Mouse (Mus musculus) heart, embryonic 11.5 days (tissue): ENCODE data around the gene Gabrr2. TPM values are rescaled to one million over a fixed set of nuclear protein-coding genes. Genes with fewer than 3 reads are reported as not detected.

Experiments
- ATAC-seq: fragments of 200-750 bp; cut with Nextera tagmentation; replicated peaks from 2 replicates; pipeline ENCODE4 v1.8.0; 2017; ENCODE audit warnings: moderate library complexity; ENCODE audit not compliant: insufficient number of reproducible peaks, low FRiP score, low TSS enrichment
- H3K27ac ChIP-seq: fragments of 300-500 bp; sonication (generic); 2 replicates; pipeline ENCODE4 v1.5.1; 2014; ENCODE audit warnings: mild to moderate bottlenecking, low read depth, low read length
- H3K27me3 ChIP-seq: fragments of 300-500 bp; sonication (generic); 2 replicates; pipeline ENCODE4 v1.6.1; 2014; ENCODE audit warnings: mild to moderate bottlenecking, low read length, mixed read lengths; ENCODE audit not compliant: control insufficient read depth, insufficient read depth
- H3K36me3 ChIP-seq: fragments of 300-500 bp; sonication (generic); 2 replicates; pipeline ENCODE4 v1.6.1; 2014; ENCODE audit warnings: mild to moderate bottlenecking, low read length, moderate library complexity, mixed read lengths; ENCODE audit not compliant: control insufficient read depth, insufficient read depth
- H3K4me1 ChIP-seq: fragments of 300-500 bp; sonication (generic); 2 replicates; pipeline ENCODE4 v1.6.1; 2014; ENCODE audit warnings: low read length; ENCODE audit not compliant: control insufficient read depth, insufficient read depth
- H3K4me2 ChIP-seq: fragments of 300-500 bp; sonication (generic); 2 replicates; pipeline ENCODE4 v1.6.1; 2014; ENCODE audit warnings: mild to moderate bottlenecking, moderate library complexity
- H3K4me3 ChIP-seq: fragments of 300-500 bp; sonication (generic); 2 replicates; pipeline ENCODE4 v1.5.1; 2014; ENCODE audit warnings: low read depth, low read length
- H3K9ac ChIP-seq: fragments of 300-500 bp; sonication (generic); 2 replicates; pipeline ENCODE4 v1.6.1; 2014; ENCODE audit warnings: mild to moderate bottlenecking, low read depth, low read length, moderate library complexity
- H3K9me3 ChIP-seq: fragments of 300-500 bp; sonication (generic); replicated peaks from 2 replicates; pipeline ENCODE4 v1.6.1; 2016; ENCODE audit warnings: low read length; ENCODE audit not compliant: control insufficient read depth
- WGBS: fragments of 180-500 bp; shearing (Covaris S2); extraction: QIAGEN DNeasy Blood & Tissue Kit; methylation state at CpG from one replicate; pipeline ENCODE4 v1.1.7; 2014; ENCODE audit not compliant: insufficient replicate concordance; 5-methylcytosine and 5-hydroxymethylcytosine counted together
- polyA plus RNA-seq: library from polyadenylated mRNA; unstranded; fragments of >200 nt; fragmentation: Nextera tagmentation; extraction: Ambion mirVana; gene quantifications from 2 replicates; pipeline ENCODE4 v1.2.1, GENCODE M21; 2014

Gabrr2 gene
- polyA plus RNA-seq, 1 experiment from 2014 or later = 0.16 TPM

GRCm38 (mm10) chr4:33066223-33066960, 3.6 kb downstream of the Gabrr2 start:
- Histone ChIP-seq H3K4me1 (peaks cover 8% of the 10 kb centered on the region), H3K9ac (peak overlapping the region; percentile 40; the same call in 1 of the 2 replicates), H3K4me2 (peak overlapping the region; percentile 57), H3K36me3 (no peaks in the 10 kb centered on the region), H3K4me3 (peak overlapping the region; percentile 9; the same call in 1 of the 2 replicates), H3K27me3 (no peaks in the 10 kb centered on the region), H3K27ac (no peak overlapping the region), H3K9me3 (no peaks in the 10 kb centered on the region)
- 0 out of 2 replicates have a peak, but pooled peaks have one; percentile 14 for ATAC-seq
- WGBS = 19% methylated on average over 14 of the region's 14 CpGs

GRCm38 (mm10) chr4:33067331-33067730, 4.5 kb downstream of the Gabrr2 start:
- no peak overlapping the region for H3K4me2 ChIP-seq

GRCm38 (mm10) chr4:33067826-33068225, 5.0 kb downstream of the Gabrr2 start:
- no peaks in the 10 kb centered on the region for H3K36me3 ChIP-seq
- H3K4me1 ChIP-seq = peaks cover 13% of the 10 kb centered on the region
- H3K4me2 ChIP-seq = no peak overlapping the region
- 81% methylated on average over 6 of the region's 6 CpGs for WGBS
- no peak overlapping the region for H3K9ac ChIP-seq
- no peak overlapping the region for H3K4me3 ChIP-seq
- no peaks in the 10 kb centered on the region for H3K27me3 ChIP-seq
- H3K27ac ChIP-seq = no peak overlapping the region
- no peaks in the 10 kb centered on the region for H3K9me3 ChIP-seq
- no peak for ATAC-seq

More at GRCm38 (mm10) chr4:33067331-33067730, 4.5 kb downstream of the Gabrr2 start:
- Histone ChIP-seq H3K27me3 (no peaks in the 10 kb centered on the region), H3K9me3 (no peaks in the 10 kb centered on the region), H3K4me3 (no peak overlapping the region), H3K36me3 (no peaks in the 10 kb centered on the region), H3K27ac (no peak overlapping the region), H3K9ac (no peak overlapping the region), H3K4me1 (peaks cover 8% of the 10 kb centered on the region)
- WGBS = 80% methylated on average over 3 of the region's 3 CpGs
- ATAC-seq = no peak

GRCm38 (mm10) chr4:33068894-33069293, 6.1 kb downstream of the Gabrr2 start:
- H3K27ac ChIP-seq = no peak overlapping the region
- no peaks in the 10 kb centered on the region for H3K9me3 ChIP-seq
- no peaks in the 10 kb centered on the region for H3K36me3 ChIP-seq
- peaks cover 13% of the 10 kb centered on the region for H3K4me1 ChIP-seq
- WGBS = 58% methylated on average over 6 of the region's 6 CpGs
- no peaks in the 10 kb centered on the region for H3K27me3 ChIP-seq
- H3K9ac ChIP-seq = no peak overlapping the region
- H3K4me2 ChIP-seq = no peak overlapping the region
- no peak for ATAC-seq
- no peak overlapping the region for H3K4me3 ChIP-seq

- peaks cover 13% of the 10 kb centered on the region for H3K4me1 ChIP-seq
- no peak overlapping the region for H3K27ac ChIP-seq
- no peak for ATAC-seq
- no peak overlapping the region for H3K4me2 ChIP-seq
- no peak overlapping the region for H3K4me3 ChIP-seq
- H3K9ac ChIP-seq = no peak overlapping the region
- no peaks in the 10 kb centered on the region for H3K36me3 ChIP-seq
- H3K27me3 ChIP-seq = no peaks in the 10 kb centered on the region
- no peaks in the 10 kb centered on the region for H3K9me3 ChIP-seq
- 83% methylated on average over 6 of the region's 6 CpGs for WGBS
Observed at GRCm38 (mm10) chr4:33070326-33070725, 7.5 kb downstream of the Gabrr2 start.

- no peaks in the 10 kb centered on the region for H3K9me3 ChIP-seq
- no peaks in the 10 kb centered on the region for H3K27me3 ChIP-seq
- H3K4me1 ChIP-seq = peaks cover 7% of the 10 kb centered on the region
- H3K4me3 ChIP-seq = no peak overlapping the region
- no peak overlapping the region for H3K9ac ChIP-seq
- H3K36me3 ChIP-seq = no peaks in the 10 kb centered on the region
- H3K27ac ChIP-seq = no peak overlapping the region
- ATAC-seq = no peak
- no peak overlapping the region for H3K4me2 ChIP-seq
- WGBS = 72% methylated on average over 6 of the region's 6 CpGs
Observed at GRCm38 (mm10) chr4:33071337-33071736, 8.5 kb downstream of the Gabrr2 start.

- Histone ChIP-seq H3K4me2 (no peak overlapping the region), H3K9ac (no peak overlapping the region), H3K36me3 (no peaks in the 10 kb centered on the region), H3K27ac (no peak overlapping the region), H3K4me3 (no peak overlapping the region), H3K27me3 (no peaks in the 10 kb centered on the region), H3K4me1 (peaks cover 5% of the 10 kb centered on the region; the same call in 1 of the 2 replicates), H3K9me3 (no peaks in the 10 kb centered on the region)
- 40% methylated on average over 11 of the region's 11 CpGs for WGBS
- no peak for ATAC-seq
Observed at GRCm38 (mm10) chr4:33072526-33073161, 9.8 kb downstream of the Gabrr2 start.

GRCm38 (mm10) chr4:33074406-33074805, 11.6 kb downstream of the Gabrr2 start:
- Histone ChIP-seq H3K9me3 (no peaks in the 10 kb centered on the region), H3K27me3 (no peaks in the 10 kb centered on the region), H3K4me1 (peaks cover 5% of the 10 kb centered on the region; the same call in 1 of the 2 replicates), H3K9ac (no peak overlapping the region), H3K36me3 (no peaks in the 10 kb centered on the region), H3K27ac (no peak overlapping the region), H3K4me2 (no peak overlapping the region), H3K4me3 (no peak overlapping the region)
- no peak for ATAC-seq
- 83% methylated on average over 4 of the region's 4 CpGs for WGBS
